Mouse (Mus musculus) megakaryocyte, embryonic 14.5 days (primary cell): ENCODE results near the gene Gm15217.

Experiments
- FLI1 ChIP-seq: IDR thresholded peaks from 2 replicates; pipeline ENCODE4 v1.6.1; 2012; ENCODE audit warnings: low read length, inconsistent platforms, mixed read lengths
- GATA1 ChIP-seq: IDR thresholded peaks from 3 replicates; pipeline ENCODE4 v1.6.1; 2012; ENCODE audit warnings: mixed read lengths, low read length, inconsistent platforms, borderline replicate concordance

- no peak for TF ChIP-seq GATA1
- no peak for TF ChIP-seq FLI1
These were observed 1.1 kb downstream of the Gm15217 start for GRCm38 (mm10) chr14:46380286-46380721.
